Mouse (Mus musculus) heart, postnatal 25 days (tissue): ENCODE results near the gene Mus81. TPM values are rescaled to one million over a fixed set of nuclear protein-coding genes. Genes with fewer than 3 reads are reported as not detected.

Experiments used
- DNase-seq: peaks from one replicate; pipeline ENCODE4 v3.0.0; 2022; ENCODE audit warnings: low spot score
- intact Hi-C: fragments of 180-260 bp; cut with DNase I; formaldehyde crosslinking; loops from one replicate; pipeline ENCODE4 v1.15.1; 2025
- total RNA-seq, 2 experiments: library from RNA; stranded (reverse); gene quantifications; 2 replicates each; pipeline ENCODE4 v1.2.3; 2021

Mus81 gene
- total RNA-seq, 2 experiments from 2014 or later, result 21.0 to 21.5 TPM

GRCm38 (mm10) chr19:5475069-5475714 lies 13.0 kb downstream of the Mus81 start:
- intact Hi-C loops, result no loop called here
- no peak for DNase-seq

DNA sequence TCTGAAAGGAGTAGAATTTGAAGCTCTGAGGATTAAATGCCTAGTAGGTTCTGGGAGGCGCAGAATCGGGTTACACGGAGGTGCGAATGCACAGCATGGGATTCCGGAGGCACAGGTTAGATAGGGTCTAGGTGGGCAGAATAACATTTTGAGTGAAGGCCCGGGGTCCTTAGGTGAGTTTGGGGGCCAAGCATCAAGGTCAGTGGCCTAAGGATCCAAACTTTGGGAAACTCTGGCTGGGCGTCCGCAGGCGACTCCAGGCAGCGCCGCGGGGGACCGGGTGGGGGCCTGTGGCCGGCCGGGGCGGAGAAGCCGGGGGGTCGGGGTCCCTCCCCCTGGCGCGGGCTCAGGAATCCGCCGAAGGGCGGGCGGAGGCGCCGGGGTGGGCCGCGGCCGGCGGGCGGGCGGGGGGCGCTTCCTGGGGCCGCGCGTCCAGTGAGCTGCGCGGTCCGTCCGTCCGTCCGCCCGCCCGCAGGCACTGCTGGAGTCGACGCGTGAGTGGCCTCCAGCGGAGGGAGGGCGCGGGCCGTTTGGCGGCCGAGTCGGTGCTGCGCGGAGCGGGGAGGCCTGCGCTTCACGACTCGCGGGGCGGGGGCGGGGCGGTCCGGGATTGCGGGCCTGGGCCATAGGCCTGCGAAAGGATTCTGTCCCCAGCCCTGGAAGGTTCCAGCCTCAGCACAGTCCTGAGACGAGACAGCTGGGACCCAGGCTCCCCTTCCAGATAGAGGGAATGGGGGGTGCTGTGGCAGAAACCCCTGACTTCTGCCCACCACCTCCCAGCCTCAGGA lies 13.7 kb downstream of the Mus81 start:
- no peak for DNase-seq
- intact Hi-C loops, result no loop called here

DNA sequence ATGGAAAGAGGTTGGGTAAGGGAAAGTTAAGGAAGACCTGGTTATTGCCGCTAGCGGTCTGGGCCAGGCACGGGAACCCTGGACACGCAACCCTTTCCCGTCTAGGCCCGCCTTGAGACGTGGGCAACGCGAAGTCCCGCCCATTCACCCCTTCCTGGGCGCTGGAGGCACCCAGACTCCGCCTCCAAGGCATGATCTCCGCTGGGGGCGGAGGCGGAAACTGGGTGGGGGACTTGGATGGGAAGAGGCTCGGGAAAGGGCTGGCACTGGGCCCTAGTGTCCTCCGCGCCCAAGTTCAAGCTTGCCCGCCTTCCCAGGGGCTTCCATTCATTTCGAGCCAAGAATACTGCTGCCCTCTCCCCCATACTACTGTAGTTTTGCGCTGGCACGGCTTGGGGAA lies 14.5 kb downstream of the Mus81 start, which contains the start of gene Efemp2:
Gene Efemp2, plus strand, starts transcription at position 235 of the 400 bp plus-strand sequence.
- intact Hi-C loops, result no loop called here
- peak; percentile 78 for DNase-seq

DNA sequence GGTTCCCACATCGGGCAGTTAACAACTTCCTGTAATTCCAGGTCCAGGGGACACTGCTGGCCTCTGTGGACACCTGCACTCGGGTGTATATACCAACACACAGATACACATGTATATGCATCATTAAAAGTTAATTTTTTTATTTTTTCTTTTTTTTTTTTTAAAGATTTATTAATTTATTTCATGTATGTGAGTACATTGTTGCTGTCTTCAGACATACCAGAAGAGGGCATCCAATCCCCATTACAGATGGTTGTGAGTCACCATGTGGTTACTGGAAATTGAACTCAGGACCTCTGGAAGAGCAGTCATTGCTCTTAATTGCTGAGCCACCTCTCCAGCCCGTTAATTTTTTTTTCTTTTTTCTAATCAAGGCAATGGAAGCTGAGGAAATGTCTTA lies 15.3 kb downstream of the Mus81 start:
- DNase-seq, result no peak
- intact Hi-C loops, result no loop called here

GRCm38 (mm10) chr19:5471846-5472245 lies 16.4 kb downstream of the Mus81 start:
- DNase-seq, result no peak

DNA sequence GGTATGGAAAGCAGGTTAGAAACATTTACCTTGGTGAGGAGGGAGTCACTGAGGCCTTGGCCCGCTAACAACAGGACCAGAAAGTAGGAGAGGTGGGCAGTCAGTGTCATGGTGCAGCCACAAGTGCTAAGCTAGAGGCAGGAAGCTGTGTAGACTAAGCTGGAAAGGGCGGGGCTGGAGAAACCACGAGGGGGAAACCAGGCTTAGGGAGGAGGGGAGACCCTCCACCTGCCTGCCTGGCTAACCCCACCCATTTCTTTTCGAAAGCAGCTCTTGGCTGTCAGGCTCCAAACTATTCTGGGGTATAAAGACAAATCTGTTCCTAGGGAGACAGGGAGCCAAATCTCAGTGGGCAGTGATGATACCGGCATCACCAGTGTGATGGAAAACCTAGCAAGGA lies 19.8 kb downstream of the Mus81 start, which contains the start of gene Ctsw:
Gene Ctsw, minus strand, starts transcription at position 134 of the 400 bp plus-strand sequence.
- intact Hi-C loops, result no loop called here
- no peak for DNase-seq

More at GRCm38 (mm10) chr19:5471846-5472245, 16.4 kb downstream of the Mus81 start:
- intact Hi-C loops, result no loop called here

DNA sequence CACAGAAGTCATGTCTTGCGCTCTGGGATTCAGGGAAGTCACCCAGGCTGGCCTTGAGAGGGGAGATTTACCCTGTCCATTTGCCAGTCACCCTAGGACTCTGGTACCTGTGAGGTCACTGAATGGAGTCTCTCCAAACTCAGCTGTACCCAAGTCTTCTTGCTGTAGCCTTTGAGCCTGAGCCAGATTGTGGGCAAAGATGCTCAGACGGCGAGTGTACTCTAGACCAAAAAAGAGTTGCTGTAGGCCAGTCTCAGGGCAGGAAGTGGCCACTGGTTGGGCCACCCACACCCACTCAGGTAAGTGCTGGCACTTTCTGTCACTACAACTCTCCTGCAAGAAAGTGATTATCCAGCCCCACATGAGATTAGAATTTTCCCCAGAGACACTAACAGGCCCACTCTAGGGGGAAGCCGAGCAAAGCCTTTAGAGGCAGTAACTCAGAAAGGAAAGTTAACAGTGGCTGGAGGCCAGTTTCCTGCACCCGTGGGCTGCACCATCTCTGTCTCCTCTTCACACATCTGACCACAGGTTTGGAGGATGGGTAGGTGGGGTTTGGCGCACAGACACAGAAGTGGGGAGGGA lies 21.2 kb downstream of the Mus81 start:
- intact Hi-C loops, result no loop called here
- no peak for DNase-seq

- intact Hi-C loops, result loop anchor here (2.0 kb wide), 1 partner anchor 22 kb away; no protein-coding TSS in a partner anchor
- no peak for DNase-seq
Observed at GRCm38 (mm10) chr19:5465037-5465436, 23.2 kb downstream of the Mus81 start.

DNA sequence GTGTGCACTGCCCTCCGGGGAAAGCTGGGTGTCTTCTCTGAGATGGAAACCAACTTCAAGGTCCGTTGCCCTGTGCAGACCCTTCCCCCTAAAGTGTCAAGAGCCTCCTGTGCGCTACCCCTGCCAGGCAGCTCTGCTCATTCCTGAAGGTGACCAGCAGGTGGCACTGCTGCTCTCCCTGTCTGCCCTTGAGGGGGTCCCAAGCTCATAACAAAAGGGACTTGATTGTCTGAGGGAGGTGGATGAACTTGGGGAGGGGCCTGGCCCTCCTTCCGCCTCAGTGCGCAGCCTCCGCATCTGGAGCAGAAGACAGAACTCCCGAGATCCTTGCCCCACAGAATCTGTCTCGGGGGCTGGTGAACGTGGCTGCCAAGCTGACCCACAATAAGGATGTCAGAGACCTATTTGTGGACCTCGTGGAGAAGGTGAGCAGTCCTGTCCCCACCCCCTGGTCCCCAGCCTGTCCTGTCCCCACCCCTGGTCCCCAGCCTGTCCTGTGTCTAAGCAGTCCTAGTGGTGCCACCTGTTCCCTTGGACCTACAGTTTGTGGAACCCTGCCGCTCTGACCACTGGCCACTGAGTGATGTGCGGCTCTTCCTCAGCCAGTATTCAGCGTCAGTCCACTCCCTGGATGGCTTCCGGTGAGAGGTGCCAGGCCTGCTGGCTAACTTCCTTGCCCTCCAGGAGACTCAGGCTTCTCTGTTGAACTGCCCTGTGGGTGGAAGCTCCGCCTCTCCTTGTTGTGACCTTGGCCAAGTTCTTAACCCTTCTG lies 24.2 kb downstream of the Mus81 start:
- intact Hi-C loops, result loop anchor here (2.0 kb wide), 1 partner anchor 23 kb away; no protein-coding TSS in a partner anchor

DNA sequence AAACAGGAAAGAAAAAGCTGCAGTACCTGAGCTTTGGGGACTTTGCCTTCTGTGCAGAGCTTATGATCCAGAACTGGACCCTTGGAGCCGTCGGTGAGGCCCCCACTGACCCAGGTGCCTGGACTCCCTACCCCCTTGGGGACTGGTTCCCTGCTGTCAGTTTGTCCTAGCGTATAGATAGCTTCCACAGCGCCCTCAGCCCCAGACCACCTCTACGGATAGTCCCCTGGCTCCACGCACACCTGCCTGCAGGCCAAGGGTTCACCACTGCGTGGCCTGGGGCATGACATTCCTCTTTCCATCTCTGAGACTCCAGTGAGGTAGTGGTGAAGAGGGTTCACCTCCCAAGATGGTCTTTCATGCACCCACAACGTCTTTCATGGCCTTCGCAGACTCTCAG lies 25.0 kb downstream of the Mus81 start:
- no peak for DNase-seq
- intact Hi-C loops, result no loop called here

More for the DNA sequence above, 24.2 kb downstream of the Mus81 start:
- DNase-seq, result no peak

GRCm38 (mm10) chr19:5461411-5461810 lies 26.8 kb downstream of the Mus81 start:
- DNase-seq, result no peak
- intact Hi-C loops, result no loop called here

DNA sequence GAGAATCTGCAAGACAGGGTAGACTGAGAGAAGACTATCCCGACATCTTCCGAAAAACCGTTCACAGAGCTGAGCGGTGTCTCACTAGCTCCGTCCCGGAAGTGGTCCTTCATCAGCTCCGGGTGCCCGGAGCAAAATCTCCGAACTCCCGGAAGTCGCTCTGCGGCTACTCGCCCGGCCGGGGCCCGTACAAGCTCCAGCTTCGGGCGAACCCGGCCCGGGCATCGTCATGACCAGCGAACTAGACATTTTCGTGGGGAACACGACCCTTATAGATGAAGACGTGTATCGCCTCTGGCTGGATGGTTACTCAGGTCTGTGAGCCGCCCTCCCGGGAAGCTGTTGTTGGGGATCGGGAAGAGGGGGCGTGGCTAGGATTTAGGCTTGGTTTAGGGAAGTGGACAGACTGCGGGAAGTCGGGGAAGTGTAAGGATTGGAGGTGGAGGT lies 27.7 kb downstream of the Mus81 start, which contains the start of gene Fibp:
Gene Fibp, plus strand, starts transcription at position 151 of the 447 bp plus-strand sequence.
- intact Hi-C loops, result no loop called here
- DNase-seq, result peak; percentile 78

DNA sequence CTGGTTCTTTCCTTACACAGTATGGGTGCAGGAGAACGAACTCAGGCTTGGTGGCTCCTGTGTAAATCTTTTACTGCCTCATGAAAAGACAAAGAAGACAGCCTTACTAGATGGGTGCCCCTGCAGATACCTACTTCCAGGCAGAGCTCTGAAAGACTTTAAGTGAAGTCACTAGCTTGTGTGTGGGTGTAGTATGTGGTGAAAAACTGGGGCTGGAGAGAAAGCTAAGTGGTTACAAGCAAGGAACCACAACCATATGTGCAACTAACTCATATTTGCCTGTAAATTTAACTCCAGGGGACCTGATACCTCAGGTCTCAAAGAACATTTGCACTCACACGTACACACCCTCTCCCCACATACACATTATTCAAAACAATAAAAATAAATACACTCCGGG lies 28.3 kb downstream of the Mus81 start:
- intact Hi-C loops, result no loop called here

GRCm38 (mm10) chr19:5459019-5459418 lies 29.2 kb downstream of the Mus81 start:
- no peak for DNase-seq
- intact Hi-C loops, result no loop called here

More for the DNA sequence above, 28.3 kb downstream of the Mus81 start:
- no peak for DNase-seq

DNA sequence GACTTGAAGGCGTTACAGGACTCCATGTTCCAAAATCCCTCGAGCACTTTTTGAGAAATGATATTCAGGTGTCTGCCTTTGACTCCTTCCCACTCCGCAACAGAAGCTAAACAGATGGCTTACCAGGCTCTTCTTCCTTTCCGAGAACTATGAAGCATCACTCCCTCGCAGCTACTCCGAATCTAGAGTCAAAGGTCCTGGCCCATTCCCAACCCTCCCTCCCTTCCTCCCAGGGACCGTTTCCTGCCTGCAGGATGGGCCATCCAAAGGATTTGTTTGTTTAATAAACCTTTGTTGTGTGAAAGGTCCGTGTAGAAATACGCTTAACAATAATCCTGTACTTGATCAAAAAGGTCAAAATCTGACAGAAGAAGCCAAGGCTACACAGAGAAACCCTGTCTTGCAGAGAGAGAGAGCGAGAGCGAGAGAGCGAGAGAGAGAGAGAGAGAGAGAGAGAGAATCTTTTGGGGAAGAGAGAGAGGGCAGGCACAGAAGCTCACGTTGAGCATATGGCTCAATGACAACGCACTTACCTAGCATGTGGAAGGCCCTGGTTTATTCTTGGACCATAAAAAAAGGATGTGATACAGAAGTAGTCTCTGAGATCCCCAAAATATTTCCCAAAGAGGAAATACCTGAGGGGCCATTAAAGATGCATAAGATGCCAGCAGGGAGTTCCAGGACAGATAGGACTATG lies 30.3 kb downstream of the Mus81 start, which contains the start of gene Ccdc85b:
Gene Ccdc85b, minus strand, starts transcription at position 149 of the 697 bp plus-strand sequence.
- no peak for DNase-seq
- intact Hi-C loops, result no loop called here

GRCm38 (mm10) chr19:5456922-5457745 lies 31.1 kb downstream of the Mus81 start:
- peak; percentile 95 for DNase-seq
- intact Hi-C loops, result no loop called here

GRCm38 (mm10) chr19:5456241-5456921 lies 31.8 kb downstream of the Mus81 start:
- DNase-seq, result peak; percentile 41
- intact Hi-C loops, result no loop called here

DNA sequence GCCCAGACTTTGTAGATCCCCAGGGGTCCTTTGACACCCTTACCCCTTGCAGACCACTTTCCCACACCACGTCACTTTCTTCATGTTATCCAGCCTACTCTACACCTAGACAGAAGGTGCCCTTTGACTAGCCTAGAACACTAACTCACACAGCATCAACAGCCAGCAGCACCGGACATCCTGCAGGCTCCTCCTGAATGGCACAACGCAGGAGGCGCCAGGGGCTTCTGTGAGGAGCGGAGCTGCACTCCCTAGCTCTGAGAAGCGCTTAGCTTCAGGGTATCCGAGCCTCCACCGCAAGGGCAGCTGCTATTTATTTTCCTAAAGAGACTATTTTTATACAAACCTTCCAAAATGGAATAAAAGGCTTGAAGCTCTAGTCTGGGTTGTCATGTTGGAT lies 32.6 kb downstream of the Mus81 start:
- intact Hi-C loops, result no loop called here
- no peak for DNase-seq
